Mouse (Mus musculus) neural tube, embryonic 14.5 days (tissue): ENCODE data around the gene Ston2. TPM values are rescaled to one million over a fixed set of nuclear protein-coding genes. Genes with fewer than 3 reads are reported as not detected.

Experiments
- ATAC-seq: fragments of 200-750 bp; cut with Nextera tagmentation; 2 replicates; pipeline ENCODE4 v1.8.0; 2017; ENCODE audit warnings: low read depth, mild to moderate bottlenecking, moderate TSS enrichment, moderate library complexity
- H3K27ac ChIP-seq: fragments of 300-500 bp; sonication (generic); 2 replicates; pipeline ENCODE4 v1.5.1; 2014; ENCODE audit warnings: low read depth, mild to moderate bottlenecking, control low read depth, low read length, moderate library complexity, mixed read lengths
- H3K27me3 ChIP-seq: fragments of 300-500 bp; sonication (generic); 2 replicates; pipeline ENCODE4 v1.6.1; 2014; ENCODE audit warnings: low read length; ENCODE audit not compliant: control insufficient read depth, insufficient read depth
- H3K36me3 ChIP-seq: fragments of 300-500 bp; sonication (generic); 2 replicates; pipeline ENCODE4 v1.6.1; 2014; ENCODE audit warnings: low read length, mixed read lengths; ENCODE audit not compliant: control insufficient read depth, insufficient read depth
- H3K4me1 ChIP-seq: fragments of 300-500 bp; sonication (generic); 2 replicates; pipeline ENCODE4 v1.6.1; 2014; ENCODE audit warnings: low read length; ENCODE audit not compliant: control insufficient read depth, insufficient read depth
- H3K4me2 ChIP-seq: fragments of 300-500 bp; sonication (generic); 2 replicates; pipeline ENCODE4 v1.6.1; 2014; ENCODE audit warnings: mild to moderate bottlenecking, low read depth, low read length, control low read depth
- H3K4me3 ChIP-seq: fragments of 300-500 bp; sonication (generic); 2 replicates; pipeline ENCODE4 v1.5.1; 2014; ENCODE audit warnings: low read depth, low read length, control low read depth, mixed read lengths
- H3K9ac ChIP-seq: fragments of 300-500 bp; sonication (generic); replicated peaks from 2 replicates; pipeline ENCODE4 v1.6.1; 2014; ENCODE audit warnings: low read depth, mild to moderate bottlenecking, control low read depth, low read length, mixed read lengths
- H3K9me3 ChIP-seq: fragments of 300-500 bp; sonication (generic); 2 replicates; pipeline ENCODE4 v1.6.1; 2016; ENCODE audit warnings: low read length; ENCODE audit not compliant: control insufficient read depth
- WGBS: fragments of 180-500 bp; shearing (Covaris S2); extraction: QIAGEN DNeasy Blood & Tissue Kit; methylation state at CpG from one replicate; pipeline ENCODE4 v1.1.7; 2014; 5-methylcytosine and 5-hydroxymethylcytosine counted together
- polyA plus RNA-seq: library from polyadenylated mRNA; unstranded; fragments of >200 nt; fragmentation: Nextera tagmentation; extraction: Ambion mirVana; gene quantifications from 2 replicates; pipeline ENCODE4 v1.2.1, GENCODE M21; 2014

Ston2 gene
- polyA plus RNA-seq, 1 experiment from 2014 or later = 11.6 TPM

DNA sequence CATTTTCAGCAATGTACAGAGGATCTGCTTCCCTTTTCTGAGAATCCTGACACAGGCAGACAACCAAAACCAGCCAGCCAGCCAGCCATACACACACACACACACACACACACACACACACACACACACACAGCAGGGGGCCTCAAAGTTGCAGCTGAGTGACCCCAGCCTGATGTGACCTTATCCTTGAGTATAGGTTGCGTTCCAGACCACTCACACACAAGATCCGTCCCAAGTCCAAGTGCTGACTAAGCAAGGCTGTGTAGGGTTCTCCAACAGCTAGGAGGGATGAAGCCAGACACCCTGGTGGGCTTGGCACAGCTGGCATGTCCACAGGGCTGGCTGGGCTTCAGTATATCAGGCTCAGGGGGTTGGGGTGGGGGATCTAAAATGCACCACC lies 23.7 kb downstream of the Ston2 start:
- no peaks in the 10 kb centered on the region for H3K36me3 ChIP-seq
- ATAC-seq = no peak
- H3K4me2 ChIP-seq = no peak overlapping the region
- H3K9ac ChIP-seq = no peak overlapping the region
- no peak overlapping the region for H3K27ac ChIP-seq
- 41% methylated on average over 2 of the region's 2 CpGs for WGBS
- H3K4me3 ChIP-seq = no peak overlapping the region
- H3K4me1 ChIP-seq = peaks cover 10% of the 10 kb centered on the region
- H3K27me3 ChIP-seq = no peaks in the 10 kb centered on the region
- H3K9me3 ChIP-seq = no peaks in the 10 kb centered on the region

DNA sequence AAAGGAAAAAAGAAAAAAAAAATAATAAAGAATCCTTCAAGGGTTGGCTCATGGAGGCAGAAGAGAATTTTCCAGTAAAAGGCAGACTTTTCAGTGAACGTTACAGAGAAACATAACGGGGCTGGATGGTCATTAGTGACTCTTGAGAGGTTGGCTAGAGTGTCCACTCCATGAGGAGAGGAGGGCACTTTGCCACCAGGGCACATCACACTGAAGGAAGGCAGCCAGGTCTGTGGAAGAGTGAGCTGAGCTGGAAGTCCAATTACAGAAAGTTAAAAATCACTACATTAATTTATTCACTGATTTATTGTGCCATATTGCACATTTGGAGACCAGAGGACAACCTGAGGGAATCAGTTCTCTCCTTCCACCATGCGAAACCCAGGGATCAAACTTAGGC lies 28.4 kb downstream of the Ston2 start:
- no peak overlapping the region for H3K27ac ChIP-seq
- no peak overlapping the region for H3K4me2 ChIP-seq
- H3K9ac ChIP-seq = no peak overlapping the region
- H3K27me3 ChIP-seq = no peaks in the 10 kb centered on the region
- H3K4me1 ChIP-seq = no peaks in the 10 kb centered on the region
- H3K9me3 ChIP-seq = no peaks in the 10 kb centered on the region
- no peak for ATAC-seq
- WGBS = 88% methylated on average over 3 of the region's 3 CpGs
- no peaks in the 10 kb centered on the region for H3K36me3 ChIP-seq
- H3K4me3 ChIP-seq = no peak overlapping the region

DNA sequence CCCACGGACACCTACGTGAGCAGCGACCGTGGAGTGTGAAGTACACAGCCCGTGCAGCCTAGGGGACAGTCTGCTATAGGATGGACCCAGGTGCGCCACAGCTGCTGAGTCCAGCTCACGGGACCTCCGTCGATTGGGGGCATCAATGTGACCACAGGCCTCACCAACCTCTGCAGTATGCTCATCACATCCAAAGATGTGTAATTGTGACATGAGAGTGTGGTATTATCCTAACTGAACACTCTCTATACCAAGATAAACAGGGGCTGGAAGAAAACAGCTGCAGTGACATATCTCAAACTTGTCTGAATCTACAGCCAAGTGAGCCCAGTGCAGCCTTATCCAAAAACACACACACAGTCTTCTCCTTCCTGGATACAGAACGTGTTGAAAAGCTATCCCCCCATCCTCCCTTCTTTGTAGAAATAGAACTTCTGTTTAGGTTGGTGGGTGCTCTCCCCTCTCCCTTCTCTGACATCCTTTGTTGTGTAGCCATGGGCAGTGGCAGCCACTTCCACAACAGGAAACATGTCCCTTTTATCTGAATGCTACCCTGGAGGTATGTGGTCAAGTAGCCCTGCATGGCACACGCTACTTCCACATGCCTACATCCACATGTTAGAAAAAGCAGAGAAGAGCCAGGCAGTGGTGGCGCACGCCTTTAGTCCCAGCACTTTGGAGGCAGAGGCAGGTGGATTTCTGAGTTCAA lies 30.2 kb downstream of the Ston2 start:
- no peaks in the 10 kb centered on the region for H3K9me3 ChIP-seq
- H3K4me2 ChIP-seq = no peak overlapping the region
- no peaks in the 10 kb centered on the region for H3K36me3 ChIP-seq
- WGBS = 75% methylated on average over 13 of the region's 13 CpGs
- no peak for ATAC-seq
- no peak overlapping the region for H3K27ac ChIP-seq
- no peak overlapping the region for H3K4me3 ChIP-seq
- H3K9ac ChIP-seq = no peak overlapping the region
- no peaks in the 10 kb centered on the region for H3K27me3 ChIP-seq
- no peaks in the 10 kb centered on the region for H3K4me1 ChIP-seq

DNA sequence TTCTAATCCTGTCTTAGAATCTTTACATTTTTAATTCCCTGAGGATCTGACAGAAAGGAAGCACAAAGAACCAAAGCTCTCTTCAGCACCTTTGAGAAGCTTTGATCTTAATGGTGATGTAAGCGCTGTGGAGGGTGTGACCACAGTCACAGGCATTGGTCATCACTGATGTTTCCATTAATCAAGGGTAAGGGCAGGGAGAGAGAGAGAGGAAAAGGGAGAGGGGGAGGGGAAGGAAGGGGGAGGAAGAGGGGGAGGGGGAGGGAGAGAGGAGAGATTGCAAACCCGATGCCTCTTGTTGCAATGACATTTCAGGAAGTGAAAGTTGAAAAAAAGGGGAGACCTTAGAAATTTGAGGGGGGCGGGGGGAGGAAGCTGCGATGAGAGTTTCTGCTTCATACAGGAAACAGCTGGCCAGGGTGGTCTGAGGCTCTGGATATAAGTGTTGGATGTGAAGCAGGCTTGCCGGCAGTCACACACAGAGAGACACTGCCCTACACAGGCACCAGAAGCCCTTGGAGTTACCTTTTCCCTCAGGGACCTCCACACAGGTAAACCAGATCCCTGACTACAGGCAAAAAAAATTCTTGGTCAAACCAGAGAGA lies 31.5 kb downstream of the Ston2 start:
- Histone ChIP-seq H3K9ac (no peak overlapping the region), H3K27me3 (no peaks in the 10 kb centered on the region), H3K9me3 (no peaks in the 10 kb centered on the region), H3K27ac (no peak overlapping the region), H3K36me3 (no peaks in the 10 kb centered on the region), H3K4me3 (no peak overlapping the region), H3K4me2 (no peak overlapping the region), H3K4me1 (no peaks in the 10 kb centered on the region)
- 41% methylated on average over 5 of the region's 5 CpGs for WGBS
- no peak for ATAC-seq

- no peak overlapping the region for H3K4me3 ChIP-seq
- no peak overlapping the region for H3K4me2 ChIP-seq
- WGBS = 71% methylated on average over 6 of the region's 6 CpGs
- no peaks in the 10 kb centered on the region for H3K36me3 ChIP-seq
- H3K27ac ChIP-seq = no peak overlapping the region
- H3K9me3 ChIP-seq = no peaks in the 10 kb centered on the region
- ATAC-seq = peak; percentile 62; the same call in 1 of the 2 replicates
- H3K27me3 ChIP-seq = no peaks in the 10 kb centered on the region
- H3K4me1 ChIP-seq = no peaks in the 10 kb centered on the region
- H3K9ac ChIP-seq = no peak overlapping the region
Observed at GRCm38 (mm10) chr12:91754606-91755005, 33.6 kb downstream of the Ston2 start.

GRCm38 (mm10) chr12:91752711-91753110 lies 35.5 kb downstream of the Ston2 start:
- Histone ChIP-seq H3K36me3 (no peaks in the 10 kb centered on the region), H3K4me1 (peaks cover 10% of the 10 kb centered on the region), H3K27me3 (no peaks in the 10 kb centered on the region), H3K9ac (no peak overlapping the region), H3K4me3 (no peak overlapping the region), H3K9me3 (no peaks in the 10 kb centered on the region), H3K4me2 (no peak overlapping the region), H3K27ac (no peak overlapping the region)
- 93% methylated on average over 5 of the region's 5 CpGs for WGBS
- ATAC-seq = no peak

DNA sequence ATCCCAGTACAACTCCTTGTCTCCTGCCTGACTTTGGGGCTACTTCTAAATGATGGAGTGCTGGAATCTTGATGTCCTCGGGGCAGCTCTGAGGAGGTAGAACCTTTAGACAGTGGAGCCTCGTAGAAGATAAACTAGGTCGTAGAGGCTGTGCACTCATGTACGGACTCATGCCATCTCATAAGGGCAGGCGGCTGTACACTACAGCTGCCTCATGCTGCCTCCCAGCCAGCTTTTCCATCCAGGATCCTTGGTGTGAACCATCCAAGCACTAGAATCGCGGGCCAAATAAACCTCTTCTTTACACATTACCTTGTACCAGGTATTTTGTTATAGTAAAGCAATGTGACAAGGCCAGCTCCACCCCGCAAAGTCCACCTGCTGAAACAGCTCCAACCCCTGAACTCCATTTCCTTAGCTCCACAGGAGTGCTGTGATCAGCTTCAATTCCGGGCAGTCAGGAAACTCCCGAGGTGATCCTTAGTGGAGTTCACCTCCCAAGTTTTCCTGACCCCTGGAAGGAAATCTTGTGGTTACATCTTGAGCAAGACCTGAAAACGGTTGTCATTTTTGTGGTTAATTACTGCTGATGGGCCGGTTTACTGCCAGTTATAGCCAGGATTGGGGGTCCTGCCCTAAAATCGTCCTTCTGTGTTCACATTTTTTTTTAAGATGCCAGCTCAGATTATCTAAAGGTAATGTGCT lies 36.1 kb downstream of the Ston2 start:
- H3K27me3 ChIP-seq = no peaks in the 10 kb centered on the region
- H3K4me2 ChIP-seq = no peak overlapping the region
- ATAC-seq = no peak
- 87% methylated on average over 13 of the region's 13 CpGs for WGBS
- H3K4me1 ChIP-seq = peaks cover 11% of the 10 kb centered on the region
- no peaks in the 10 kb centered on the region for H3K9me3 ChIP-seq
- no peak overlapping the region for H3K9ac ChIP-seq
- no peak overlapping the region for H3K4me3 ChIP-seq
- no peaks in the 10 kb centered on the region for H3K36me3 ChIP-seq
- no peak overlapping the region for H3K27ac ChIP-seq

DNA sequence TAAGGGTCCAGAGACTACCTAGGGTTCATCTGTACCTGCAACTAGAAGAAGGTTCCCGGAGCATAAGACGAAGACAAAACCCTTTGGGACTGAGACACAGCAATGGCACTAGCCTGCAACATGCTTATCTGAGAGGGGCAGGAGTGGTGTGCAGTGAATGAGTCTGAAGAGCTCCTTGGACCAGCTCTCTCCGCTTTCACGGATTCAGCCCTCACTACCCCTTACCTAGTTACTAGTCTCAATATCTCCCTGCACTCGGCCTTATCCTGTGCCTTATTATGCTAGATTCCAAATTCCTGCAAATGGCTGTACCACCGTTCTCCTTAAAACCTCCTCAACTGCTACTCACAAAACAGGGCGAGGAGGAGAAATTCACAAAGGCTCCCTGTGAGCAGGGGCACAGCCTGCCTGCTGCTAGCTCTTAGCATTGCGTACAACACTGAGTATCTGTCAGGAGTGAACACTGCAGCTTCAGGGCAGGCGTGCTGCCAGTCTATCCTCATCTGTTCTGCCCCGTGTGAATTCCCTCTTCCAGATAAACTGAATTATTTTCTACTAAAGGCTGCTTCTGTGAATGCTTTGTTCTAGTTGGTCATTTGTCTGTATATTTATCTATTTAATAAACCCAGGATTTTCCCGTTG lies 38.5 kb downstream of the Ston2 start:
- ATAC-seq = peak; percentile 83
- Histone ChIP-seq H3K4me3 (no peak overlapping the region), H3K27me3 (no peaks in the 10 kb centered on the region), H3K9ac (no peak overlapping the region), H3K9me3 (no peaks in the 10 kb centered on the region), H3K4me1 (peaks cover 11% of the 10 kb centered on the region), H3K27ac (peak overlapping the region; percentile 1; the same call in 1 of the 2 replicates), H3K36me3 (no peaks in the 10 kb centered on the region), H3K4me2 (no peak overlapping the region)
- WGBS = 61% methylated on average over 11 of the region's 11 CpGs
